Mouse (Mus musculus) macrophage (primary cell): ENCODE results near the gene Memo1. TPM values are rescaled to one million over a fixed set of nuclear protein-coding genes. Genes with fewer than 3 reads are reported as not detected.
"Not testable (repeated sequence)": the region's sequence is repeated elsewhere in the genome, so short reads cannot be mapped to it uniquely, and the experiment has no call there.

Experiments
- H3K27ac ChIP-seq: fragments of 350-480 bp; formaldehyde crosslinking; 2 replicates; pipeline ENCODE4 v1.9.0; 2021
- H3K36me3 ChIP-seq: fragments of 350-480 bp; formaldehyde crosslinking; 2 replicates; pipeline ENCODE4 v1.9.0; 2021; ENCODE audit errors: inconsistent target
- H3K4me3 ChIP-seq: fragments of 350-480 bp; formaldehyde crosslinking; 2 replicates; pipeline ENCODE4 v1.9.0; 2021; ENCODE audit errors: inconsistent target
- H3K79me2 ChIP-seq: fragments of 350-480 bp; formaldehyde crosslinking; 2 replicates; pipeline ENCODE4 v1.9.0; 2021; ENCODE audit errors: inconsistent target
- WGBS: methylation state at CpG from one replicate; pipeline ENCODE4 v1.1.7; 2026; ENCODE audit warnings: inconsistent platforms; ENCODE audit not compliant: missing documents; 5-methylcytosine and 5-hydroxymethylcytosine counted together
- polyA plus RNA-seq: library from polyadenylated mRNA; stranded (reverse); fragments of 250-400 nt; gene quantifications from 3 replicates; pipeline ENCODE4 v1.2.4, GENCODE M21; 2018; ENCODE audit warnings: inconsistent platforms
- total RNA-seq, 78 experiments: library from RNA; depleted of rRNA; stranded (reverse); fragments of 250-400 nt; gene quantifications; 1 replicate in 9 of 78; 2 replicates in 24 of 78; 3 replicates in 43 of 78; 4 replicates in 2 of 78; pipeline ENCODE4 v1.2.4; 2018; ENCODE audit warnings: inconsistent platforms in 56 of 78

The Memo1 gene
- 100 to 1,000 TPM in 14 of 26 experiments, 10 to 100 TPM in 12; 69.4 to 140 (median 101) TPM for total RNA-seq (2018; cell fraction: chromatin; rRNA removed)
- total RNA-seq (2018; cell fraction: cytosol; rRNA removed), result 10 to 100 TPM; 45.8 to 60.4 (median 53.2) TPM
- 100 to 1,000 TPM in 2 of 26 experiments, 10 to 100 TPM in 24; 39.8 to 128 (median 70.4) TPM for total RNA-seq (2018; cell fraction: nucleus; rRNA removed)
- 43.0 to 85.8 TPM (median 55.8 TPM) in 3 replicates for polyA plus RNA-seq

GRCm38 (mm10) chr17:74295026-74295970 lies at the start of gene Memo1:
Memo1 (minus strand) TSS chr17:74295521.
- H3K27ac ChIP-seq, result peak within 1 kb of the TSS; percentile 81
- peak within 1 kb of the TSS; percentile 87 for H3K4me3 ChIP-seq
- H3K79me2 ChIP-seq, result peaks cover 40% of the 10 kb centered on the region
- WGBS, result 1% methylated on average over 34 of the region's 110 CpGs
- H3K36me3 ChIP-seq, result no peaks in the 10 kb centered on the region

GRCm38 (mm10) chr17:74341151-74341550 lies 45.8 kb upstream of the Memo1 start:
- H3K4me3 ChIP-seq, result no peak overlapping the region
- no peak overlapping the region for H3K27ac ChIP-seq
- peaks cover 69% of the 10 kb centered on the region for H3K79me2 ChIP-seq
- H3K36me3 ChIP-seq, result no peaks in the 10 kb centered on the region
- 56% methylated on average over 5 of the region's 5 CpGs for WGBS

- no peaks in the 10 kb centered on the region for H3K36me3 ChIP-seq
- 1% methylated on average over 60 of the region's 90 CpGs for WGBS
- peak within 1 kb of the TSS; percentile 63 for H3K4me3 ChIP-seq
- peaks cover 49% of the 10 kb centered on the region for H3K79me2 ChIP-seq
- peak within 1 kb of the TSS; percentile 45 for H3K27ac ChIP-seq
Measured at GRCm38 (mm10) chr17:74338937-74339804, 43.9 kb upstream of the Memo1 start, which contains the start of gene Spast. Spast (plus strand) TSS chr17:74338987.

GRCm38 (mm10) chr17:74338225-74338931 lies 43.1 kb upstream of the Memo1 start:
- WGBS, result 1% methylated on average over 21 of the region's 50 CpGs
- H3K27ac ChIP-seq, result no peak overlapping the region
- H3K4me3 ChIP-seq, result peak overlapping the region; percentile 57
- H3K79me2 ChIP-seq, result peaks cover 41% of the 10 kb centered on the region
- H3K36me3 ChIP-seq, result no peaks in the 10 kb centered on the region

- Histone ChIP-seq H3K27ac (no peak overlapping the region), H3K79me2 (no peaks in the 10 kb centered on the region), H3K4me3 (no peak overlapping the region), H3K36me3 (no peaks in the 10 kb centered on the region)
- 87% methylated on average over 8 of the region's 9 CpGs for WGBS
Measured at GRCm38 (mm10) chr17:74331049-74331676, 35.8 kb upstream of the Memo1 start.

GRCm38 (mm10) chr17:74328146-74328545 lies 32.8 kb upstream of the Memo1 start:
- WGBS, result 0% methylated on average over 1 of the region's 2 CpGs
- H3K27ac ChIP-seq, H3K36me3 ChIP-seq, H3K79me2 ChIP-seq, H3K4me3 ChIP-seq: not testable (repeated sequence)

GRCm38 (mm10) chr17:74327195-74327594 lies 31.9 kb upstream of the Memo1 start:
- 93% methylated on average over 4 of the region's 7 CpGs for WGBS
- not testable (repeated sequence) for H3K27ac ChIP-seq, H3K79me2 ChIP-seq, H3K4me3 ChIP-seq, H3K36me3 ChIP-seq

GRCm38 (mm10) chr17:74323844-74324243 lies 28.5 kb upstream of the Memo1 start, which contains the start of gene Dpy30:
Dpy30 (minus strand) TSS chr17:74323944.
- Histone ChIP-seq H3K27ac (no peak within 1 kb of the TSS), H3K79me2 (no peaks in the 10 kb centered on the region), H3K36me3 (no peaks in the 10 kb centered on the region), H3K4me3 (no peak within 1 kb of the TSS)
- WGBS, result 100% methylated on average over 2 of the region's 2 CpGs

- H3K27ac ChIP-seq, result no peak overlapping the region
- H3K36me3 ChIP-seq, result no peaks in the 10 kb centered on the region
- H3K4me3 ChIP-seq, result no peak overlapping the region
- H3K79me2 ChIP-seq, result no peaks in the 10 kb centered on the region
- WGBS, result 59% methylated on average over 5 of the region's 5 CpGs
Measured at GRCm38 (mm10) chr17:74322400-74323054, 27.2 kb upstream of the Memo1 start.

- Histone ChIP-seq H3K27ac (no peak overlapping the region), H3K4me3 (no peak overlapping the region), H3K36me3 (no peaks in the 10 kb centered on the region), H3K79me2 (peaks cover 18% of the 10 kb centered on the region; the same call in 1 of the 2 replicates)
- WGBS, result 100% methylated on average over 5 of the region's 6 CpGs
Measured at GRCm38 (mm10) chr17:74318721-74319120, 23.4 kb upstream of the Memo1 start.

- 2% methylated on average over 48 of the region's 48 CpGs for WGBS
- peak overlapping the region; percentile 64 for H3K27ac ChIP-seq
- no peaks in the 10 kb centered on the region for H3K36me3 ChIP-seq
- peaks cover 18% of the 10 kb centered on the region for H3K79me2 ChIP-seq
- peak overlapping the region; percentile 92 for H3K4me3 ChIP-seq
Measured at GRCm38 (mm10) chr17:74316309-74316863, 21.1 kb upstream of the Memo1 start.

GRCm38 (mm10) chr17:74315445-74316308 lies 20.4 kb upstream of the Memo1 start:
- Histone ChIP-seq H3K27ac (peak overlapping the region; percentile 30; the same call in 1 of the 2 replicates), H3K79me2 (peaks cover 18% of the 10 kb centered on the region), H3K4me3 (peak overlapping the region; percentile 92), H3K36me3 (no peaks in the 10 kb centered on the region)
- WGBS, result 2% methylated on average over 45 of the region's 45 CpGs
